Mouse (Mus musculus): ENCODE data around the gene Foxj3. TPM values are rescaled to one million over a fixed set of nuclear protein-coding genes. Genes with fewer than 3 reads are reported as not detected.
A peak's percentile ranks its signal among the peaks of the same experiment; 100 is the strongest.
"Not testable (repeated sequence)": the region's sequence is repeated elsewhere in the genome, so short reads cannot be mapped to it uniquely, and the experiment has no call there.

The Foxj3 gene
- total and polyA plus RNA-seq, 2 experiments from 2014 or later, result 19.1 to 32.4 TPM

GRCm38 (mm10) chr4:119626081-119626645, 89.4 kb downstream of the Foxj3 start:
- Histone ChIP-seq H3K27ac (no peak overlapping the region), H3K4me3 (ENCODE audit: low read length) (no peak overlapping the region), H3K36me3 (ENCODE audit: insufficient read depth, low read length) (peaks cover 9% of the 10 kb centered on the region; the same call in 1 of the 2 replicates), H3K4me2 (ENCODE audit: low read depth, low read length) (no peak overlapping the region), H3K27me3 (ENCODE audit: insufficient read depth, low read length) (no peaks in the 10 kb centered on the region), H3K4me1 (ENCODE audit: insufficient read depth, low read length) (no peaks in the 10 kb centered on the region), H3K9me3 (ENCODE audit: low read length) (no peaks in the 10 kb centered on the region), H3K9ac (replicated peaks; ENCODE audit: low read length) (no peak overlapping the region)
- ATAC-seq (no peak), DNase-seq (ENCODE audit: low spot score) (no peak)
- TF ChIP-seq CTCF (IDR thresholded peaks at IDR 0.05; ENCODE audit: low read depth), result no peak
- 39% methylated on average over 7 of the region's 7 CpGs for WGBS

GRCm38 (mm10) chr4:119626876-119627275, 90.1 kb downstream of the Foxj3 start:
- TF ChIP-seq CTCF (IDR thresholded peaks at IDR 0.05; ENCODE audit: low read depth), result no peak
- H3K4me3 ChIP-seq (ENCODE audit: low read length), result no peak overlapping the region
- H3K9ac ChIP-seq (replicated peaks; ENCODE audit: low read length), result no peak overlapping the region
- H3K27me3 ChIP-seq (ENCODE audit: insufficient read depth, low read length), result no peaks in the 10 kb centered on the region
- H3K4me1 ChIP-seq (ENCODE audit: insufficient read depth, low read length), result no peaks in the 10 kb centered on the region
- no peak for ATAC-seq
- H3K36me3 ChIP-seq (ENCODE audit: insufficient read depth, low read length), result peaks cover 9% of the 10 kb centered on the region; the same call in 1 of the 2 replicates
- H3K9me3 ChIP-seq (ENCODE audit: low read length), result no peaks in the 10 kb centered on the region
- H3K27ac ChIP-seq, result no peak overlapping the region
- DNase-seq (ENCODE audit: low spot score), result no peak
- 66% methylated on average over 3 of the region's 3 CpGs for WGBS
- H3K4me2 ChIP-seq (ENCODE audit: low read depth, low read length), result no peak overlapping the region

- H3K27me3 ChIP-seq (ENCODE audit: insufficient read depth, low read length), result no peaks in the 10 kb centered on the region
- H3K4me3 ChIP-seq (ENCODE audit: low read length), result no peak overlapping the region
- no peaks in the 10 kb centered on the region for H3K9me3 ChIP-seq (ENCODE audit: low read length)
- H3K27ac ChIP-seq, result no peak overlapping the region
- ATAC-seq (no peak), DNase-seq (ENCODE audit: low spot score) (no peak)
- H3K36me3 ChIP-seq (ENCODE audit: insufficient read depth, low read length), result peaks cover 9% of the 10 kb centered on the region; the same call in 1 of the 2 replicates
- no peaks in the 10 kb centered on the region for H3K4me1 ChIP-seq (ENCODE audit: insufficient read depth, low read length)
- no peak overlapping the region for H3K4me2 ChIP-seq (ENCODE audit: low read depth, low read length)
- H3K9ac ChIP-seq (replicated peaks; ENCODE audit: low read length), result no peak overlapping the region
- WGBS, result 65% methylated on average over 4 of the region's 4 CpGs
- TF ChIP-seq CTCF (IDR thresholded peaks at IDR 0.05; ENCODE audit: low read depth), result no peak
These were observed 90.5 kb downstream of the Foxj3 start for GRCm38 (mm10) chr4:119627317-119627716.

GRCm38 (mm10) chr4:119628363-119628762, 91.6 kb downstream of the Foxj3 start:
- not testable (repeated sequence) for H3K4me3 ChIP-seq (ENCODE audit: low read length); H3K9me3 ChIP-seq (ENCODE audit: low read length); H3K27me3 ChIP-seq (ENCODE audit: insufficient read depth, low read length); H3K27ac ChIP-seq; H3K4me1 ChIP-seq (ENCODE audit: insufficient read depth, low read length); ATAC-seq; H3K9ac ChIP-seq (replicated peaks; ENCODE audit: low read length); DNase-seq (ENCODE audit: low spot score); H3K36me3 ChIP-seq (ENCODE audit: insufficient read depth, low read length); H3K4me2 ChIP-seq (ENCODE audit: low read depth, low read length)
- peak; percentile 41; the same call in 1 of the 2 replicates for TF ChIP-seq CTCF (IDR thresholded peaks at IDR 0.05; ENCODE audit: low read depth)
- 77% methylated on average over 4 of the region's 4 CpGs for WGBS

GRCm38 (mm10) chr4:119631115-119631919, 94.5 kb downstream of the Foxj3 start:
- Histone ChIP-seq H3K4me2 (ENCODE audit: low read depth, low read length) (no peak overlapping the region), H3K4me1 (ENCODE audit: insufficient read depth, low read length) (peaks cover 12% of the 10 kb centered on the region; the same call in 1 of the 2 replicates)

GRCm38 (mm10) chr4:119632721-119633120, 95.9 kb downstream of the Foxj3 start:
- H3K36me3 ChIP-seq (ENCODE audit: insufficient read depth, low read length), result 0 out of 2 replicates have a peak, but pooled peaks cover 6% of the 10 kb centered on the region
- 53% methylated on average over 7 of the region's 7 CpGs for WGBS
- no peak for DNase-seq (ENCODE audit: low spot score)
- H3K9ac ChIP-seq (replicated peaks; ENCODE audit: low read length), result no peak overlapping the region
- H3K27me3 ChIP-seq (ENCODE audit: insufficient read depth, low read length), result no peaks in the 10 kb centered on the region
- no peak overlapping the region for H3K4me3 ChIP-seq (ENCODE audit: low read length)
- ATAC-seq, result no peak; the same call in 1 of the 2 replicates
- H3K9me3 ChIP-seq (ENCODE audit: low read length), result no peaks in the 10 kb centered on the region
- TF ChIP-seq CTCF (IDR thresholded peaks at IDR 0.05; ENCODE audit: low read depth), result no peak
- peaks cover 12% of the 10 kb centered on the region; the same call in 1 of the 2 replicates for H3K4me1 ChIP-seq (ENCODE audit: insufficient read depth, low read length)
- no peak overlapping the region for H3K27ac ChIP-seq
- no peak overlapping the region for H3K4me2 ChIP-seq (ENCODE audit: low read depth, low read length)

More at GRCm38 (mm10) chr4:119631115-119631919, 94.5 kb downstream of the Foxj3 start:
- ATAC-seq (peak; percentile 64), DNase-seq (ENCODE audit: low spot score) (peak; percentile 80)
- H3K4me3 ChIP-seq (ENCODE audit: low read length), result no peak overlapping the region
- H3K36me3 ChIP-seq (ENCODE audit: insufficient read depth, low read length), result 0 out of 2 replicates have a peak, but pooled peaks cover 6% of the 10 kb centered on the region
- H3K27ac ChIP-seq, result no peak overlapping the region
- WGBS, result 58% methylated on average over 11 of the region's 11 CpGs
- TF ChIP-seq CTCF (IDR thresholded peaks at IDR 0.05; ENCODE audit: low read depth), result peak; percentile 85
- no peaks in the 10 kb centered on the region for H3K9me3 ChIP-seq (ENCODE audit: low read length)
- no peak overlapping the region for H3K9ac ChIP-seq (replicated peaks; ENCODE audit: low read length)
- H3K27me3 ChIP-seq (ENCODE audit: insufficient read depth, low read length), result no peaks in the 10 kb centered on the region
